Mouse (Mus musculus) R1 (cell line): ENCODE results near the gene Pdcd1.
"Not testable (repeated sequence)": the region's sequence is repeated elsewhere in the genome, so short reads cannot be mapped to it uniquely, and the experiment has no call there.

ENCODE experiments used
- DNase-seq: peaks from one replicate; pipeline ENCODE4 v3.0.0-alpha.2; 2018; ENCODE audit warnings: low read depth, low spot score

Gene Pdcd1

GRCm38 (mm10) chr1:94028741-94029140, 23.6 kb downstream of the Pdcd1 start:
- no peak for DNase-seq

GRCm38 (mm10) chr1:94027506-94028108, 24.7 kb downstream of the Pdcd1 start:
- no peak for DNase-seq

DNA sequence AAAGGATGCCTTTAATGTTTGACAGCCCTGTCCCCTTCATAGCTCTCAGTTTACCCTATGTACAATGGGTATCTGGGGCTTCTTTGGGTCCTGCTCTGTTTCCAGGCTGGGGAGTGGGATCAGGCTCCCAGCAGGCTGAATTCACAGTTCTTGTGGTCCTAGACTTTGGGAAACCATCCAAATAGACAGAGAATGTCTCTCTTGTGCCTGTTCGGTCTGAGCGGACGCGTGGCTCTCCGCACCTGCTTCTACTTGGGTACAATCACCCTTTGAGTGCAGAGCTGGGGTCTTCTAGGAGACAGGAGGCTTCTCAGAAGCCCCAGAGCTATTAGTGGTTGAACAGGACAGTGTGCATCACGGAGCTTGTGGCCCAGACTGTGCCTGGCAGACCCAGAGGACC, 32.2 kb downstream of the Pdcd1 start, which contains the start of gene Neu4:
Gene Neu4 (plus strand): TSS at position 301 of the 400 bp plus-strand sequence.
- no peak for DNase-seq

DNA sequence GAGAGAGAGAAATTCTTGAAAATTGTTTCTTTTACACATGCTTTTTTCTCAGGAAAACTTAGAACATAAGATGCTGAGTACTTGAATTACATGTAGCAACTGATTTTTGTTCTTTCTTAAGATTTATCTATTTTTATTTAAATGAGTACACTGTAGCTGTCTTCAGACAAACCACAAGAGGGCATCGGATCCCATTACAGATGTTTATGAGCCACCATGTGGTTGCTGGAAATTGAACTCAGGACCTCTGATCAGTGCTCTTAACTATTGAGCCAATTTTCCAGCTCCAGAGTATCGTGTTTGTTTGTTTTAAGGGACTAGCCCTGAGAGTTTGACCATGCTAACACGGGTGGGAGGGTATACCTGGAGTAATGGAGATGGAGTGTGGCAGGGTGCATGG, 40.7 kb downstream of the Pdcd1 start:
- DNase-seq = no peak

GRCm38 (mm10) chr1:94008826-94009225, 43.5 kb downstream of the Pdcd1 start:
- not testable (repeated sequence) for DNase-seq

DNA sequence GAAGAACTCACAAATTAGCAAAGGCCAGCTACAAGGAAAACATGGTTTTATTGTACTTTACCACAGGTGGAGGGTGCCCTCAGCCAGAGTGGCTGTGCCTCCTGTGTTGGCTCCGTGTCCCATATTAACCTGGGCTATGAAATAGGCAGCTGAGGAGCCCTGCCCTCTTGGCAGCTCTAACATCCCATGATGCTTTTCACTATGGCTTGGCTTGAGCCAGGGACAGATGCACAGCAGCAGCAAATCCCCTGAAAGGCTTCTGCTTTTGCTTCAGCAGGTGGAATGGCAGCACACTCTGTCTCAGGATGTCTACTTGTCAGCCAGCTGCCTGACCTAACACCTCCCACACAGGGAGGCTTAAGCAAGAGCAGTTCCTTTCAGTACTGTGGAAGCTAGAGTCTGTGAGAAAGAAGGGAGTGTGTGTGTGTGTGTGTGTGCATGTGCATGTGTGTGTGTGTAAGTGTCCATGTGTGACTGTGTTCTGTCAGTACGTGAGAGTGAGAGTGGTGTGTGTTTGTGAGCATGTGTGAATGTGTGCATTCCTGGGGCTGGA, 46.3 kb downstream of the Pdcd1 start:
- not testable (repeated sequence) for DNase-seq

DNA sequence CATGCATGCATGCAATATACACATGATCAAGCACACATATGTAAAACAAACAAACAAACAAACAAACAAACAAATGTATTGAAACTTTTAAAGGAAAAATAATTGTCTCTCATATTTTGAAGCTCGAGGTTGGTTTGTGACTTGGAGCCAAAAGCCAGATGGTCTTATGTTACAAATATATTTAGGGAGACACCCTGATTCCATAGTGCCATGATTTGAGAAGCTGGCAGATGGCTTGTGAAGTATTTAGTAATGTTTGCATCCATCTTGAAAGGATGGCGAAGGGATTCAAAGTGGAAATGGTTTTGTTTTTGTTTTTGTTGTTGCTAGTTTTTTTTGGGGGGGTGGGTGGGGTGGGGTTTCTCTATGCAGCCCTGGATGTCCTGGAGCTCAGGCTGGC, 51.3 kb downstream of the Pdcd1 start:
- DNase-seq = no peak

DNA sequence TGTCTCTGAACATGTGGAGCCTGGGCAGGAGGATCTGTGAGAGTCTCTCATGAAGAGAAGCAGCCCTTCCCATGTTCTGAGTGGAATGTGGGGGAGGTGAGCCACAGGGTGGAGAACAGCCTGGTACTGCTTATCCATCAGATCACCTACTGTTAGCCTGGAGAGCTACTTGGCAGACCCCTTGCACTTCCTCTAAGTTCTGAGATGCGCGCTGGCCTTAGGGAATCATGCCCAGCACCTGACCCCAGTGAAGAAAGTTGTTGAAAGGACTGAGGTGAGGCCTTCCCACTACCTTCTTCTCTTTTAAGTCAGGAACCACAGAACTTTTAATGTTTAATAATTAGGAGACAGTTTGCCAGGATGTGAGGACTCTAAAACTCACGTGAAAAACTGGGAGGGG, 60.9 kb downstream of the Pdcd1 start:
- not testable (repeated sequence) for DNase-seq

- not testable (repeated sequence) for DNase-seq
These were observed 61.3 kb downstream of the Pdcd1 start for GRCm38 (mm10) chr1:93991068-93991467.

DNA sequence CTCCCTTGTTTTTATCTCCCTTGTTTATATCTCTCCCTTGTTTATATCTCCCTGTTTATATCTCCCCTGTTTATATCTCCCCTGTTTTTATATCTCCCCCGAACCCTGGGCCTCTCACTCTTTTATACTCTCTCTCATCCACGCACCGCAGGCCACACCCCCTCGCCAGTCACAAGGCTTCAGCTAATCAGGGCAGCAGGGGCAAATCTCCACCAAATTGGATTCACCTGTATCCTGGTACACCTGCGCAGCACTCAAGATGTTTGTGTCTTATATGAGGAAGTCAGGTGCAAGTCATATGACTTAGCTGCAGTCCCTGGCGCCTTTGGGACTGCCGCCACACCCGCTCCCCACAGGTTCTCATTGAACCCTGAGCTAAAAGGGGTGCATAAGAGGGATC, 62.1 kb downstream of the Pdcd1 start, which contains the start of gene Gal3st2c:
Gene Gal3st2c (plus strand): TSS at position 301 of the 400 bp plus-strand sequence.
- DNase-seq = not testable (repeated sequence)

DNA sequence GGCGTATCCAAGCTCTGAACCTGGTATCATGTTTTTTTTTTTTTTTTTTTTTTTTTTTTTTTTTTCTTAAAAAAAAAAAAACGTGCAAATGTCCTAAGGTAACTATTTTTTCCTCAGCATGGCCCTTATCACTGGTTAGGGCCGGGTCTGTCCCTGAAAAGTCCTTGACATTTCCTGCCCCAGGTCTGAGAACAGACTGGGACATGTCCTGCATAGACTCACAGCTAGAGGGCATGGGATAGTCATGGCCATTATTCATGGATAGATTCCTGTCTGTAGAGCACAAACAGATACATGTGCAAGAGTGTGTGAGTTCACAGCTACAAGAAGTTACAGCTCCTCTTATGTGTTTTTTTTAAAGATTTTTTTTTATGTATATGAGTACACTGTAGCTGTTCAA, 63.6 kb downstream of the Pdcd1 start:
- DNase-seq = no peak
